Mouse (Mus musculus) E14TG2a.4 (cell line): ENCODE measurements at regions not wholly inside any gene's neighbourhood (a gene's known extent, or its start where the extent isn't known, plus 50 kb on each side); places are given as distances from the start of the nearest gene placed in this dataset.

Experiments used
- CTCF ChIP-seq: conservative IDR thresholded peaks from 2 replicates; pipeline ENCODE4 v1.5.1; 2014; ENCODE audit warnings: low read length
- NANOG ChIP-seq: IDR thresholded peaks from 2 replicates; pipeline ENCODE4 v1.6.1; 2014; ENCODE audit warnings: borderline replicate concordance, low read length, mixed read lengths
- POU5F1 ChIP-seq: IDR thresholded peaks from 2 replicates; pipeline ENCODE4 v1.6.1; 2014; ENCODE audit warnings: low read length, borderline replicate concordance

- TF ChIP-seq CTCF (no peak), NANOG (no peak), POU5F1 (no peak)
These were observed 64.5 kb upstream of the Adcy1 start for GRCm38 (mm10) chr11:6998810-6999209.
